Mouse (Mus musculus) splenic B cell, adult 2 months (primary cell): Measurements from ENCODE around the gene Fasn.
"Not testable (repeated sequence)": the region's sequence is repeated elsewhere in the genome, so short reads cannot be mapped to it uniquely, and the experiment has no call there.

Source experiments
- DNase-seq: peaks from one replicate; pipeline ENCODE4 v3.0.0-alpha.2; 2011; ENCODE audit warnings: low read depth, low spot score
- H3K27me3 ChIP-seq: 2 replicates; pipeline ENCODE4 v1.6.1; 2012; ENCODE audit warnings: mild to moderate bottlenecking, low read length, moderate library complexity, mixed read lengths; ENCODE audit not compliant: control insufficient read depth, poor library complexity, insufficient read depth, severe bottlenecking
- H3K36me3 ChIP-seq: 2 replicates; pipeline ENCODE4 v1.6.1; 2012; ENCODE audit warnings: mild to moderate bottlenecking, low read length, moderate library complexity, mixed read lengths; ENCODE audit not compliant: control insufficient read depth, poor library complexity, insufficient read depth, severe bottlenecking

Fasn gene

GRCm38 (mm10) chr11:120833555-120834280 is 9.4 kb upstream of the Fasn start:
- Histone ChIP-seq H3K27me3 (no peaks in the 10 kb centered on the region), H3K36me3 (no peaks in the 10 kb centered on the region)
- no peak for DNase-seq

- not testable (repeated sequence) for DNase-seq, H3K36me3 ChIP-seq, H3K27me3 ChIP-seq
These were observed 8.6 kb upstream of the Fasn start for GRCm38 (mm10) chr11:120832962-120833361.

GRCm38 (mm10) chr11:120831659-120832440 is 7.5 kb upstream of the Fasn start:
- Histone ChIP-seq H3K36me3 (no peaks in the 10 kb centered on the region), H3K27me3 (no peaks in the 10 kb centered on the region)
- no peak for DNase-seq

GRCm38 (mm10) chr11:120830686-120831085 is 6.3 kb upstream of the Fasn start:
- no peak for DNase-seq
- H3K27me3 ChIP-seq = no peaks in the 10 kb centered on the region
- H3K36me3 ChIP-seq = no peaks in the 10 kb centered on the region

GRCm38 (mm10) chr11:120829757-120830532 is 5.6 kb upstream of the Fasn start:
- no peak for DNase-seq
- Histone ChIP-seq H3K36me3 (no peaks in the 10 kb centered on the region), H3K27me3 (no peaks in the 10 kb centered on the region)

GRCm38 (mm10) chr11:120828416-120828815 is 4.1 kb upstream of the Fasn start:
- no peak for DNase-seq
- no peaks in the 10 kb centered on the region for H3K36me3 ChIP-seq
- H3K27me3 ChIP-seq = no peaks in the 10 kb centered on the region

- no peaks in the 10 kb centered on the region for H3K27me3 ChIP-seq
- DNase-seq = no peak
- H3K36me3 ChIP-seq = no peaks in the 10 kb centered on the region
These were observed 1.9 kb upstream of the Fasn start for GRCm38 (mm10) chr11:120826016-120826953.

GRCm38 (mm10) chr11:120825289-120825863 is 1.0 kb upstream of the Fasn start:
- no peaks in the 10 kb centered on the region for H3K27me3 ChIP-seq
- no peak for DNase-seq
- H3K36me3 ChIP-seq = no peaks in the 10 kb centered on the region

GRCm38 (mm10) chr11:120824787-120825288 is 491 bp upstream of the Fasn start:
- Histone ChIP-seq H3K36me3 (peaks cover 5% of the 10 kb centered on the region), H3K27me3 (no peaks in the 10 kb centered on the region)
- no peak for DNase-seq

- no peak for DNase-seq
- H3K27me3 ChIP-seq = no peaks in the 10 kb centered on the region
- H3K36me3 ChIP-seq = peaks cover 12% of the 10 kb centered on the region
These were observed 798 bp downstream of the Fasn start for GRCm38 (mm10) chr11:120823551-120823947.

GRCm38 (mm10) chr11:120822831-120823550 is 1.4 kb downstream of the Fasn start:
- Histone ChIP-seq H3K27me3 (no peaks in the 10 kb centered on the region), H3K36me3 (peaks cover 12% of the 10 kb centered on the region)
- peak; percentile 45 for DNase-seq

GRCm38 (mm10) chr11:120822321-120822720 is 2.0 kb downstream of the Fasn start:
- Histone ChIP-seq H3K27me3 (no peaks in the 10 kb centered on the region), H3K36me3 (peaks cover 14% of the 10 kb centered on the region)
- DNase-seq = no peak
